Mouse (Mus musculus) megakaryocyte-erythroid progenitor cell, adult 5-6 weeks (primary cell): ENCODE results near the gene Ccdc117. TPM values are rescaled to one million over a fixed set of nuclear protein-coding genes. Genes with fewer than 3 reads are reported as not detected.
A peak's percentile ranks its signal among the peaks of the same experiment; 100 is the strongest.
"Not testable (repeated sequence)": the region's sequence is repeated elsewhere in the genome, so short reads cannot be mapped to it uniquely, and the experiment has no call there.

ENCODE experiments used
- ATAC-seq: replicated peaks from 2 replicates; pipeline ENCODE4 v1.8.0; 2016; ENCODE audit warnings: mild to moderate bottlenecking, inconsistent platforms; ENCODE audit not compliant: severe bottlenecking, poor library complexity, low FRiP score, low TSS enrichment
- total RNA-seq, 2 experiments: library from RNA; stranded (forward) in 1 of 2; stranded (reverse) in 1 of 2; fragments of 200-1000, 215-1000 nt in 1 of 2; fragments of >200 nt in 1 of 2; fragmentation: Nextera tagmentation in 1 of 2; gene quantifications; 2 replicates each; pipeline ENCODE4 v1.2.3; 2014 to 2017

Ccdc117 gene
- total RNA-seq (2014; fragmentation: Nextera tagmentation): 16.7 and 23.1 TPM in 2 replicates
- 34.6 and 42.4 TPM in 2 replicates for total RNA-seq (2017)

GRCm38 (mm10) chr11:5541799-5542481, at the start of gene Ccdc117:
TSS of gene Ccdc117 (minus strand) at chr11:5542187.
- ATAC-seq: peak; percentile 98

DNA sequence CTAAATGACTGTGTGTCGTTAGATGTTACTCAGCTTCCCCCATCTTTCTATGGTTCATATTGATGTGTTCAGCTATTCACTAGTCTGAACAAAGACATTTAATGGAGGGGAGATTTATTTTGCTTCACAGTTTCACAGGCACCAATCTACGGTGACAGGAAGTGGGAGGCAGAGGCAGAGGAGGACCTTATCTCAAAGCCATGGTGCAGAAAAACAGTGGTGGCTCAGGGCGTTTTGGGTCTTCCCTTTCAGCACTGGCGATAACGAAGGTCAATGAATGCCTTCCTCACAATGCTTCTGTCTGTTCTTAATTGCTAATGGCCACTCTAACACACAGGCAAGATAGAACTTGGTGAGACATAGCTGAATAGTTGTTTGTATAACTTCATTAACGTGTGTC, 33.1 kb upstream of the Ccdc117 start:
- ATAC-seq: peak; percentile 73

DNA sequence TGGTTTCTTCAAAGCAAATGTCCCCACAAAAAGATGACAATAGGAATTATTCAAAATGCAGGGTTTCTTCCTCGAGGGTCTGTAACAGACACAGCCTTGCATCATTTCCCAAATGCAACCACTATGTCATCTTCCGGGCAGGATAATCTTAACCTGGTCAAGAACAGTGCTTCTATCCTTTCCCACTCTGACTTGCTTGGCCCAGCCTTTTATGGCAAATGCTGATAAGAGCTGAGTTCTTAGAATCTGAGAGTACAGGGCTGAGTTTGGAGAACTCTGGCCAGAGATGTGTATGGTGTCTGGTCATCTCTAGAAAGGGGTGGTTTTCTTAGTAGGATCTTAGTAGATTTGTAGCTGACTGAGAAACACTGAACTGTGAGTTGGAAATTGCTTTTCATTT, 31.8 kb upstream of the Ccdc117 start:
- ATAC-seq: peak; percentile 75

DNA sequence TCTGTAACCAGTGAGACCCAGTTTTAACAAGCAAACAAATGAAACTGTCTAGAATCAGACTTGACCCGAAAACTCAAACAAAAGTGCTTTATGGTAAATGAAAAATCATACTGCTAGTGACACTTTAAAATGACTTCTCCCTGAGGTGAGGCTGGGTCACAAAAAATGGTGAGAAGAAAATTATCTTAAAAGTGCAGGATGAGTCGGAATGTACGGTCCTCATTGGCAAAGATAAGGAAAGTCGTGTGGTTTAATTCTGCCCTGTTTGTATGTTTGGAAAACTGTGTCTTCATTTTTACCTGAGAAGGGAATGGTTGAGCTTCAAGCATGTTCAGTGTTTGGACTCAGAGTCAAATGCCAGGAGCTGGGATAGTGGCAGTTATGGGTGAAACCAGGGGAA, 29.9 kb upstream of the Ccdc117 start:
- peak; percentile 40; the same call in 1 of the 2 replicates for ATAC-seq

DNA sequence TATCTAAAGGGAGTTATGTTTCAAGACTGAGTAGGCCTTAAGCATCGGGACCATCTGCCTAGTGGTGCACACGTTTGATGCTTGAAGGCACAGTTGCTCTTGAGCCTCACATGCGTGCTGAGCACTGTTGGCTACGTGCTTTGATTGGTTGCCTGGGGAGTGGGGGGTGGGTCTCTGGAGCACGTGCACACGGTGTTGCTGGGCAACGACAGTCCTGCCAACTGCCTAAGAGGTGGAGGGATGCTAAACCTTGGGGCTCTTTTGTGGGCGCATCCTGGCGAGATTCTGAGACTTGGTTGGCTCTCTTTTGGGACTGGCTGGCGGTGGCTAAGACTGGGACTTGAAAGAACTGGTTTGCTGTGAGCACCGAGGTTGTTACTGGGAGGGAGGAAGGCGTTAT, 27.5 kb upstream of the Ccdc117 start, which contains the start of gene Ankrd36:
TSS of gene Ankrd36 (plus strand) at position 211 of the 400 bp plus-strand sequence.
- ATAC-seq: no peak

DNA sequence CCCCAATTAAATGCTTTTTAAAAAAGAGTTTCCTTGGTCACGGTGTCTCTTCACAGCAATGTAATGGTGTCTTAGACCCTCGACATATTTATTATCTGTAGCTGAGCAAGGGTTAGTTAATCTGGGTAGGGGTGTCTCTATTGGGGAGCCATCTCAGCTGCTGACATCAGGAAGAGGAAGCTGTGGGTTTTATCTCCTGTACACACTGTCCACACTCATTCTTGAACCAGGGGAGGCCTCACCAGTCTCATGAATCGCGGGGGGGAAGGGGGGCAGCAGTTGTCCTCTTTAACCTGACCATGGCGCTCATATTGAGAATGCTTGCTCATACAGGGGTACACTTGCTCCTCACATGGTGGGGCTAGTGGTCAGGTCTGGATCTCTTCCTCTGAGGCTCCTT, 26.1 kb upstream of the Ccdc117 start:
- ATAC-seq: peak; percentile 34; the same call in 1 of the 2 replicates

DNA sequence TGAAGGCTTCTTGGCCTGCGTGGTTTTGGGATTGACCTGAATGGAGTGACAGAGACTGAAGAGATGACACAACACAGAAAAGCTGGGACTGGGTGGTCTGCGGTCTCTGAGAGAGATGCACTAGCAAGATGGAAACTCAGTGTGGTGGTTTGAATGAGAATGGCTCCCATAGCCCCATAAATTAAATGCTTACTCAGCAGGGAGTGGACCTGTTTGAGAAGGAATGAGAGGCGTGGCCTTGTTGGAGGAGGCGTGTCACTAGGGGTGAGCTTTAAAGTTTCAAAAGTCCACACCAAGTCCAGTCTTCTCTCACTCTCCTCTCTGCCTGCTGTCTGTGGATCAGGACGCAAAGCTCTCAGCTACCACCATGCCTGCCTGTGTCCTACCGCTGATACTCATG, 25.7 kb upstream of the Ccdc117 start:
- ATAC-seq: no peak

DNA sequence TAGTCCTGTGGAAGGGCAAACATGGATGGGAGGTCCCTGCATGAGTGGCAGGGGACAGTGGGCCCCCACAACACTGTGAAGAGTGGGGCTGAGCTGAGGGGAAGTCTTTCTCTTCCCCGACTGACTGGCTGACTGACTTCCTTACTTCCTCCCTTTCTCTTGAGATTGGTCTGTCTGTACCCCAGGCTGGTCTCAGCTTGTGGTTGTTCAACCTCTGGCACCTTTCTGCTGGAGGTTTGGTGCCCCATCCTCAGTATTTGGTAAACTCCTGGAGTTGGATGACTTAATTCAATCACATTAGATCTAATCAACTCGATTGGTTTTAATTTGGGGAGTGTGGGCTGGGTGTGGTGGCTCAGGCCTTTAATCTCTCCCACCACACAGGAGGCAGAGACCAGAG, 24.5 kb upstream of the Ccdc117 start:
- no peak for ATAC-seq

GRCm38 (mm10) chr11:5565596-5565995, 23.6 kb upstream of the Ccdc117 start:
- ATAC-seq: no peak

- no peak for ATAC-seq
Measured at GRCm38 (mm10) chr11:5563898-5564297, 21.9 kb upstream of the Ccdc117 start.

GRCm38 (mm10) chr11:5562625-5563268, 20.8 kb upstream of the Ccdc117 start:
- ATAC-seq: no peak

GRCm38 (mm10) chr11:5560273-5560672, 18.3 kb upstream of the Ccdc117 start:
- no peak for ATAC-seq

- ATAC-seq: no peak
Measured at GRCm38 (mm10) chr11:5551931-5552330, 9.9 kb upstream of the Ccdc117 start.

DNA sequence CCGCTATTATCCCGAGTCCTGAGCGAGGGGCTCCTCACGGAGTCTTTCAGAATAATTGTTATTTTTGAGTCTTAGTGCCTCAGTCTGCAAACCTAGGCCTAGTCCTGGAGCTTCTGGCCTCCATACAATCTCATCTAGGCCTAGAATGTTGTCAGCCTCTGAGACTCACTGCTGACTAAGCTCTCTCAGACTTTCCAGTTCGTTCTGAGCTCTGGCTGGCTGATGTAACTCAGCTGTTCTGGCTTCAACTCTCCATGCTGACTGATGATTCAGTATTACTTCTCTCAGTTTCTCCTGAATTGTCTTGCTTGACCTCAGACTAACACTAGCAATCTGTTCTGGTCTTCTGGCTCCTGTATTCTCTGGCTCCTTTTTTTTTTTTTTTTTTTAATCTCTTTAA, 9.4 kb upstream of the Ccdc117 start:
- no peak for ATAC-seq

GRCm38 (mm10) chr11:5546693-5547092, 4.7 kb upstream of the Ccdc117 start:
- no peak for ATAC-seq

DNA sequence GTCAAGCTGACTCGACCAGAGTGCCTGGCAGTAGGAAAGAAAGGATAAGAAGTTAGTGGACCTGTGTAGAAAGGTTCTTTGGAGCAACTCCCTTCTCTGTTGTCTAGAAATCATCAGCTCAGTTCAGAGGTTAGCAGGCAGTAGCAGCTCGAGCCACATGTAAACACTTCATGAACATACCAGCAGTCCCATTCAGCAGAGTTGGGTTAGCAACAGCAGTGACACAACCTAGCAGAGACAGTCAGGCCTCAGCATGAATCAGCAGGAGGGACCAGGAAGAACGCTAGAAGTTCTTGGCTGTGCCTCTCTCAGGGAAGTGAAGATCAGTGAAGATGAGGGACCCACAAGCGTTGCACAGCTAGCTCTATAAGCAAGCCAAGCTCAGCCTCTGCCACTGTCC, 3.5 kb upstream of the Ccdc117 start:
- no peak for ATAC-seq

DNA sequence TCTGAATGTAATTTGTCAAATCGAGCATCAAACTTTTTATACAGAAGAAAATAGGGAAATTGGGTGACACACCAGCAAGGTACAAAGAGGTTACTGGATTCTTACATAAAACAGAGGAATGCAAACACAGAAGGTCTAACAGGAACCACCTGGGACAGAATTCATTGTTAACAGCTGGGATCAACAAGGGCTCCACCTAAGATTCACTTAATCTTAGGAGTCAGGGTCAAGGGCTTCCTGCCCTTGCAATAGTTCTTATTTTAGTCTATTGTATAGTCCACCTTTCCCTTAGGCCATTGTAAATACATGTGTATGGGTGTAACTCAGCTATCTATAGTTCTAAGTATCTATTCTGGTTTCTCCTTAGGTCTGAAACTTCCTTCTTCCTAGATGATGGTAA, 2.7 kb upstream of the Ccdc117 start:
- not testable (repeated sequence) for ATAC-seq

DNA sequence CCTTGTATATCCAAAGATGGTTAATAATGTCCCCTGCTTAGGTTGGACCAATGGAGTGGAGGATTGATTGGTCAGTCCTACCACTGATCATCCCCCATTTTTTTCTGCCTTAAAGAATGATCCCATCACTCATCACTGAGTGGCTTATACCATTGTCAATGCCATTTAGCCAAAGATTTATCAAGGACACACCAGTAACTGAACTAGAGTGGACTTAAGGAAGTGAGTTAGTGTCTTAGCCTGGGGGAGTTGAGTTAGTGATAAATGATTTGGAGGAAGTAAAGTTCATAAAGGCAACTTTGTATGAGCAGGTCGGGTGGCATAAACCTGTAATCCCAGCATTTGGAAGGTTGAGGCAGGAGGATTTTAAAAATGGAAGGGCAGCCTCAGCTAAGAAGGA, 1.3 kb upstream of the Ccdc117 start:
- no peak for ATAC-seq

DNA sequence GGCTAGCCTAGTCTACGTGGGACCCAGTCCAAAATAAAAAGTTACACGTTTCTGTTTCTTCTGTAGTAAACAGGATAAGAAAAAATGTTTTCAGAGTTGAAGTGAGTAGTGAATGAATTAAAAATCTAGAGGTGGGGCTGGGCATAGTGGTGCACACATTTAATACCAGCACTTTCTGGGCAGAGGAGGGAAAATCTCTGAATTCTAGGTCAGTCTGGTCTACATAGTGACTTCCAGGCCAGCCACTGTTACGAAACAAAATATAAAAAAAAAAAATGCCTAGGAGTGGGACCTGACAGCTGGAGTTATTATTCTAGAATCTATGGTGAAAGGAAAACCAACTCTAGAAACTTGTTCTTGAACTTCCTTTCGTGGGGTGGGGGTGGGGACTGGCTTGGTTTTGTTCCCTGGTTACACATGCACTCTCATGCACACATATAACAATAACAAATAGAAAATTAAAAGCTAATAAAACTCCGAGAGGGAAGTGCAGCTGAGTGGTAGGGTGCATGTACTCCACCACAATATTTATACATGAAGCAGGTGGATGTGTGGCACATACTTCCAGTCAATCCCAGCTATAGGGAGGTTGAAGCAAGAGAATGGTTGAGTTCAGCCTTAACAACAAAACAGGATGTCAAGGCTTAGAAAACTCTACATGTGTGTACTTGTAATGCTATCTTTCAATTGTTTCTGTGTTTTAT, 647 bp upstream of the Ccdc117 start:
- no peak for ATAC-seq

DNA sequence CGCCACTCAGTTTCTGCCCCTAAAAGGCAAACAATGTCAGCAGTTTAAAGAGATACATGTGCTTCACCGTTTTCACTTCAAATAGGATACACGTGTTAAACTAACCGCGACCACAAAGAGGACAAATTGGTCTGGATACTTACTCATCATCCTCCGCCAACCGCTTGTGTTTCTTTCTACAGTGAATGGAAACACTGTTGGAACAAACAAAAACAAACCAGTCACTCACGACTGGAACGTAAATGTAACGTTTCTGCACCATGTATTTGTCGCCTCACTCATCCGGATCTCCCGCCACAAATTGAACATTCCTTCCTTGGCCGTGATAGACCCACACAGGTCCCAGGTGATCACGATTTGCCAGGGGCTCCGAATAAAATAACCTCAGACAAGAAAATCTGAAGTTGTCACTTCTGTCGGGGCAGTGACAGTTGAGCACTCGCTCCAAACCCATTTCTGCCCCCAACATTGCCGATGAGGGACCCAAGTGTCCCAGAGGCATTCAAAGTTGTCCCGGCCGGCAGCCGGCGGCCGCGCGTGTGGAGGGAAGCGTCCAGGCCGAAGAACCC, 673 bp downstream of the Ccdc117 start:
- ATAC-seq: no peak
